Mouse (Mus musculus): ENCODE data around the gene Olfr1018. TPM values are rescaled to one million over a fixed set of nuclear protein-coding genes. Genes with fewer than 3 reads are reported as not detected.

Gene Olfr1018
- not detected in 2 replicates for polyA plus RNA-seq (2012; rRNA removed)

DNA sequence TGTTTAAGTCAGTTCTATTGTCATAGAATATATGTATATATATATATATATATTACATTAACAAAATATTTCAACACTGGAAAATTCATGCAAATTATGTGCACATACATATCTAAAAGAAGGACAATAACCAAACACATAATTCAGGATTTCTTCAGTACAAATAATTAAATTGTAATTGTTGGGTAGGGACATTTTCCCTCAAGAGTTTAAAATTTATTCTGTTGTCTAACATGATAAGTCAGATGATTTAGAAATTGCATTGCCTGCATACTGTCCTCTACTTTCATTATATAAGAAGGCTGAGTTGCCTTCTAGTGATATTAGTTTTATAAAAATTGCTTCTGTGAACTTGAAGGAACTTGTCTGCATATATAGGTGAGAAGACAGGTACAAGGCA is at the start of gene Olfr1018:
Gene Olfr1018, plus strand, starts transcription at position 301 of the 400 bp plus-strand sequence.

DNA sequence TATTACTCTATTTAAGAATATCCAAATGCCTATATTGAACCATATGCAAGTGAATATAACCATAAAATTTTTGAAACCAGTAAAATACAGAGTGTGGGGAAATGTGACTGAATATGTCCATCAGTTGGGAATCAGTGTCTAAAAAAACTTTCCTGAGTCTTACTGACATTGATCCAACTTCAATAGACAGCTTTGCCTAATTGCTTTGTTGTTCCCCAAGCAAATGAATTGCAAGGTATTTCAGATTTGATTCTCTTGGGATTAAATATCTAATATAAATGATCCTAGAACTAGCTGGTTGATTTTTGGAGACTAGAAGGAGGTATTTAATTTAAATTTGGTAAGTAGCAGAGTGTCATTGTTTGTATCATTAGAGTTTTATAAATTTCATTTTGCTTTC is 45.9 kb upstream of the Olfr1018 start, which contains the start of gene Olfr1014:
Gene Olfr1014, plus strand, starts transcription at position 301 of the 400 bp plus-strand sequence.

GRCm38 (mm10) chr2:85781717-85782116 is 36.6 kb upstream of the Olfr1018 start, which contains the start of gene Olfr1015:
Gene Olfr1015 (plus strand): TSS chr2:85782017.

DNA sequence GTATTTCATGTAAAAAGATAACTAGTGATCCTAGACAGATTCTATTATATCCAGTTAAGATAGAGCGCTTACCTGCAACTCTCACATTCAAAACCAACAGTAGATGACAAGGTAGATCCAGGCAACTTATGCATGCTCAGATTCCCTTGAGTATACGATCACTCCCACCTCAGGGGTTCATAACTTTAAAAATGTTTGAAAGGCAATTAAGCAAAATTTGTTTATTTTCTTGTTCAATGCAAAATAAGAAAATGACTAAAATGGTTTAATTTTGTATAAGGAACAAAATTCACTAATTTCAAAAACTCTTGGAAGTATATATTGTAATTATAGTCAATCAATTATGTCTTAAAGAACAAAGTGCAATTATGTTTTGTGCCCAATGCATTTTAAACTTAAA is 15.8 kb upstream of the Olfr1018 start, which contains the start of gene Olfr1016:
Gene Olfr1016, minus strand, starts transcription at position 101 of the 400 bp plus-strand sequence.

GRCm38 (mm10) chr2:85845383-85845782 is 27.1 kb downstream of the Olfr1018 start, which contains the start of gene Olfr1019:
Gene Olfr1019 (minus strand): TSS chr2:85845483.

GRCm38 (mm10) chr2:85846730-85847129 is 28.5 kb downstream of the Olfr1018 start, which contains the start of gene Olfr1020:
Gene Olfr1020 (plus strand): TSS chr2:85847030.

GRCm38 (mm10) chr2:85868294-85868693 is 50.0 kb downstream of the Olfr1018 start, which contains the start of gene Olfr1022:
Gene Olfr1022 (plus strand): TSS chr2:85868594.

Other genes with a start within 250 kb of the Olfr1018 start
- not detected in 2 replicates for gene Olfr996, start 239.3 kb upstream of the Olfr1018 start, polyA plus RNA-seq (2012; rRNA removed)
- gene Olfr998, start 229.5 kb upstream of the Olfr1018 start, polyA plus RNA-seq (2012; rRNA removed), result not detected in 2 replicates
- gene Olfr1000, start 206.6 kb upstream of the Olfr1018 start, polyA plus RNA-seq (2012; rRNA removed), result not detected in 2 replicates
- not detected in 2 replicates for gene Olfr1002, start 167.8 kb upstream of the Olfr1018 start, polyA plus RNA-seq (2012; rRNA removed)
- not detected in 2 replicates for gene Olfr154, start 154.0 kb upstream of the Olfr1018 start, polyA plus RNA-seq (2012; rRNA removed)
- not detected in 2 replicates for gene Olfr1006, start 139.7 kb upstream of the Olfr1018 start, polyA plus RNA-seq (2012; rRNA removed)
- not detected in 2 replicates for gene Olfr1008, start 129.0 kb upstream of the Olfr1018 start, polyA plus RNA-seq (2012; rRNA removed)
- not detected in 2 replicates for gene Olfr1009, start 103.1 kb upstream of the Olfr1018 start, polyA plus RNA-seq (2012; rRNA removed)
- not detected in 2 replicates for gene Olfr1012, start 55.7 kb upstream of the Olfr1018 start, polyA plus RNA-seq (2012; rRNA removed)
- gene Olfr1013, start 51.4 kb upstream of the Olfr1018 start, polyA plus RNA-seq (2012; rRNA removed), result not detected in 2 replicates
- not detected in 2 replicates for gene Olfr1014, start 45.8 kb upstream of the Olfr1018 start, polyA plus RNA-seq (2012; rRNA removed)
- not detected in 2 replicates for gene Olfr1015, start 36.5 kb upstream of the Olfr1018 start, polyA plus RNA-seq (2012; rRNA removed)
- not detected in 2 replicates for gene Olfr1016, start 15.9 kb upstream of the Olfr1018 start, polyA plus RNA-seq (2012; rRNA removed)
- gene Olfr1019, start 27.0 kb downstream of the Olfr1018 start, polyA plus RNA-seq (2012; rRNA removed), result not detected in 2 replicates
- not detected in 2 replicates for gene Olfr1020, start 28.6 kb downstream of the Olfr1018 start, polyA plus RNA-seq (2012; rRNA removed)
- gene Olfr1022, start 50.1 kb downstream of the Olfr1018 start, polyA plus RNA-seq (2012; rRNA removed), result not detected in 2 replicates
- not detected in 2 replicates for gene Olfr1023, start 67.2 kb downstream of the Olfr1018 start, polyA plus RNA-seq (2012; rRNA removed)
- not detected in 2 replicates for gene Olfr1024, start 86.6 kb downstream of the Olfr1018 start, polyA plus RNA-seq (2012; rRNA removed)
- gene Olfr1025-ps1, start 96.7 kb downstream of the Olfr1018 start, polyA plus RNA-seq (2012; rRNA removed), result not detected in 2 replicates
- not detected in 2 replicates for gene Olfr1026, start 103.1 kb downstream of the Olfr1018 start, polyA plus RNA-seq (2012; rRNA removed)
- not detected in 2 replicates for gene Olfr1028, start 132.0 kb downstream of the Olfr1018 start, polyA plus RNA-seq (2012; rRNA removed)
- not detected in 2 replicates for gene Olfr1029, start 155.4 kb downstream of the Olfr1018 start, polyA plus RNA-seq (2012; rRNA removed)
- not detected in 2 replicates for gene Olfr1030, start 160.8 kb downstream of the Olfr1018 start, polyA plus RNA-seq (2012; rRNA removed)
- not detected in 2 replicates for gene Olfr1031, start 171.8 kb downstream of the Olfr1018 start, polyA plus RNA-seq (2012; rRNA removed)
- gene Olfr1032, start 187.1 kb downstream of the Olfr1018 start, polyA plus RNA-seq (2012; rRNA removed), result not detected in 2 replicates
- 0.34 and 0.35 TPM in 2 replicates for gene Olfr1033, start 202.2 kb downstream of the Olfr1018 start, polyA plus RNA-seq (2012; rRNA removed)
- gene Olfr1034, start 227.4 kb downstream of the Olfr1018 start, polyA plus RNA-seq (2012; rRNA removed), result 0.03 and 0.04 TPM in 2 replicates

Measured in central nervous system, embryonic 18 days (tissue).